Mouse (Mus musculus) embryonic fibroblast, embryonic 13.5 days (primary cell): Measurements from ENCODE around the gene Gm5475. TPM values are rescaled to one million over a fixed set of nuclear protein-coding genes. Genes with fewer than 3 reads are reported as not detected.

ENCODE experiments used
- H3K27ac ChIP-seq: 2 replicates; pipeline ENCODE4 v1.5.1; 2012; ENCODE audit warnings: low read length, control low read depth, inconsistent platforms; ENCODE audit not compliant: insufficient read depth
- H3K4me1 ChIP-seq: 2 replicates; pipeline ENCODE4 v1.6.1; 2011; ENCODE audit warnings: low read length; ENCODE audit not compliant: control insufficient read depth, insufficient read depth
- H3K4me3 ChIP-seq: 2 replicates; pipeline ENCODE4 v1.5.1; 2011; ENCODE audit warnings: mild to moderate bottlenecking, control low read depth, low read length; ENCODE audit not compliant: insufficient read depth
- CTCF ChIP-seq: IDR thresholded peaks from 2 replicates; pipeline ENCODE4 v1.5.1; 2011; ENCODE audit warnings: mild to moderate bottlenecking, control low read depth, low read length, moderate library complexity, borderline replicate concordance; ENCODE audit not compliant: insufficient read depth
- POLR2A ChIP-seq: IDR thresholded peaks from 2 replicates; pipeline ENCODE4 v1.6.1; 2011; ENCODE audit warnings: low read depth, mild to moderate bottlenecking, control low read depth, low read length, moderate library complexity
- polyA plus RNA-seq: library from polyadenylated mRNA; stranded (reverse); fragments of >200 nt; gene quantifications from 2 replicates; pipeline ENCODE4 v1.2.4, GENCODE M21; 2011; ENCODE audit warnings: low read depth; ENCODE audit not compliant: missing spikeins, insufficient read length

The Gm5475 gene
- polyA plus RNA-seq, 1 experiment: not detected

- Histone ChIP-seq H3K4me1 (peaks cover 2% of the 10 kb centered on the region; the same call in 1 of the 2 replicates), H3K27ac (no peak overlapping the region), H3K4me3 (no peak overlapping the region)
- no peak for TF ChIP-seq POLR2A
- no peak for TF ChIP-seq CTCF
Observed at GRCm38 (mm10) chr15:100411731-100412130, 10.2 kb upstream of the Gm5475 start.

DNA sequence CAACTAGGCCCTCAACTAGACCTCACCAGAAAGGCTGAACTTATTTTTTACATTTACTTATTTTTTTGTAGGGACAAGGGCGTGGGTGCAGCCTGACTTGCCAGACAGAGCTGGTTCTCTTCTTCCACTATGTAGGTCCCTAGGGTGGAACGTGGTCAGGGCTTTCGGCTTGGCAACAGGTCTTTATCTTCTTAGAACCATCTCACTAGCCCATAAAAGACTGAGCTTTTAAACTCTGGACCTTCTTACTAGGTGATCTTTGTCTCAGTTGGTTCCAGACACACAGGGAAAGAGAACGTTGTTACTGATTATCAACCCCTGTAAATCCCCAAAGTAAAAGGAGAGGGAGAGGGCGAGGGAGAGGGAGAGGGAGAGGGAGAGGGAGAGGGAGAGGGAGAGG lies 8.6 kb upstream of the Gm5475 start:
- H3K27ac ChIP-seq: no peak overlapping the region
- no peak overlapping the region for H3K4me3 ChIP-seq
- H3K4me1 ChIP-seq: peaks cover 2% of the 10 kb centered on the region; the same call in 1 of the 2 replicates
- TF ChIP-seq CTCF: no peak
- TF ChIP-seq POLR2A: no peak

GRCm38 (mm10) chr15:100414011-100414410 lies 7.9 kb upstream of the Gm5475 start:
- TF ChIP-seq POLR2A (no peak), CTCF (no peak)
- Histone ChIP-seq H3K27ac (no peak overlapping the region), H3K4me1 (peaks cover 2% of the 10 kb centered on the region; the same call in 1 of the 2 replicates), H3K4me3 (no peak overlapping the region)

GRCm38 (mm10) chr15:100414942-100415341 lies 7.0 kb upstream of the Gm5475 start:
- peaks cover 10% of the 10 kb centered on the region for H3K4me1 ChIP-seq
- no peak overlapping the region for H3K4me3 ChIP-seq
- H3K27ac ChIP-seq: no peak overlapping the region
- TF ChIP-seq POLR2A: no peak
- no peak for TF ChIP-seq CTCF

DNA sequence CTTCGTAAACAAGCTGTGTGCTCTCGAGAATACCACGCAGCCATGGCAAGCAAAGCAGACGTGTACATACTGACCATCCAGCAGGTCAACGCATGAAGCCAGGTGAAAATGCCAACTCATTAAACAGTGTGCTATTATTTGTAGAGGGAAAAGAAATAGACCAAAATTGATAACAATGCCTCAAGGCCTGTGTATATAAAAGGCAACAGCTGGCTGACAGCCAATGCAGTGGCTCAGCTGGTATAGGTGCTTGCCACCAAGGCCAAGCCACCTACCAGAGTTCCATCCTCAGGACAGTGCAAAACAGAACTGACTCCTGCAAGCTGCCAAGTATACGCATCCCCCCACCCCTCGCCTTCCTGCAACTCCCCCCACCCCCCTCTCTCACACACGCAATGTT lies 6.3 kb upstream of the Gm5475 start:
- peaks cover 13% of the 10 kb centered on the region for H3K4me1 ChIP-seq
- no peak overlapping the region for H3K4me3 ChIP-seq
- TF ChIP-seq POLR2A: no peak
- no peak for TF ChIP-seq CTCF
- H3K27ac ChIP-seq: no peak overlapping the region

GRCm38 (mm10) chr15:100417854-100418450 lies 4.0 kb upstream of the Gm5475 start:
- peaks cover 17% of the 10 kb centered on the region for H3K4me1 ChIP-seq
- no peak overlapping the region for H3K4me3 ChIP-seq
- H3K27ac ChIP-seq: no peak overlapping the region
- TF ChIP-seq POLR2A (no peak), CTCF (no peak)

DNA sequence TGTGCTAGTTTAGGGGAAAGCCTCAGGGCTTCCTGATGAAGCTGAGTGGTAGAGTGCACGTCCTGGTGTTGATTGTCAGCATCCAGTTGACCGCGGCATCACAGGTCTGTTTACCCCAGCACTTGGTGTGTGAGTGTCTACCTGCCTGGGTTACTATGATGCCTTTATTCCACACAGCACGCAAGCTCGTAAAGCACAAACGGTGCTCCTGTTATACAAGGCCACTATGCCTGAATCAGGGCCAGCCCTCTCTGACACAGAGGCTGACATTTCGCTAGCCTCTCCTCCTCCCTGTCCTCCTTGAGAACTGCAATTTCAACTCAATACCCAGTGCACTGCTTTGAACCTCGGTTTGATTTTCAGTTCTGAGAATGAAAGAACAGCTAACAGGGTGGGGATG lies 2.6 kb upstream of the Gm5475 start:
- Histone ChIP-seq H3K4me3 (no peak overlapping the region), H3K4me1 (peaks cover 17% of the 10 kb centered on the region), H3K27ac (no peak overlapping the region)
- TF ChIP-seq POLR2A (no peak), CTCF (no peak)

- no peak for TF ChIP-seq POLR2A
- no peak for TF ChIP-seq CTCF
- Histone ChIP-seq H3K27ac (no peak overlapping the region), H3K4me3 (no peak overlapping the region), H3K4me1 (peaks cover 17% of the 10 kb centered on the region)
Observed at GRCm38 (mm10) chr15:100419901-100420745, 1.8 kb upstream of the Gm5475 start.

DNA sequence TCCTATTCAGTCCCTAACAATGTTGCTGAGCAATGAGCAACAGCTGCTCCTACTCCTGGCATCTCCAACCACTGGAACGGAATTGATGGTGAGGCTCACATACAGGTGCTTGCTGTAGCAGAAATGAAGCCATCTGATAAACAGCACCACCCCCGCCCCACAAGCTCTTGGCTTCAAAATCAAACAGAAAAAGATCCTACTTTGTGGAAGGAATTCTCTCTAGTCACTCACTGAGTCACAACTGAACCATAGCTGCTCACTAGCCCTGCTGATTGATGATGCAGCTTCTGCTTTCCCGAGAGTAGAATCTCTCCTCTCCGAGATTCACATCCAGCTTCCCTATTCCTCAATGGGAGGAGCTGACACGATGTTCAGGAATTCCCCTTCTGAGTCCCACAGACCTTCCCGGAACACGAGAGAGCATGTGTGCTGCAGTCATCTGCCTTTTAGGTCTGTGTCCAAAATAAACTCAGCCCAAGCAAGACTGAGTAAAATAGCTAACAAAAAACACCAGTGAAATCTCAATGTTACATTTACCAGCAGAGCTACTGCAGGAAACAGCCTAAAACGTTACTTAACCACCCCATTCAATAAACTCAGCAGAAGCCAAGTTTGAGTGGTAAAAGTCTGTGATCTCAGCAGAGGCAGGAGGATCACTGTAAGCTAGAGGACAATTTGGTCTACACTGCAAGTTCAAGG lies 739 bp upstream of the Gm5475 start:
- Histone ChIP-seq H3K4me1 (peaks cover 17% of the 10 kb centered on the region), H3K4me3 (peak overlapping the region; percentile 93), H3K27ac (peak overlapping the region; percentile 94)
- TF ChIP-seq CTCF (no peak), POLR2A (peak; percentile 59)
